Mouse (Mus musculus) kidney, adult 2 months (tissue): ENCODE data around the gene Ttc7b. TPM values are rescaled to one million over a fixed set of nuclear protein-coding genes. Genes with fewer than 3 reads are reported as not detected.

Experiments used
- DNase-seq: peaks from one replicate; pipeline ENCODE4 v3.0.0; 2021
- H3K27ac ChIP-seq: fragments of 200-500 bp; 2 replicates; pipeline ENCODE4 v1.5.1; 2012; ENCODE audit warnings: low read depth, low read length, control low read depth, inconsistent platforms; ENCODE audit not compliant: insufficient read depth
- H3K27me3 ChIP-seq: fragments of 200-500 bp; replicated peaks from 2 replicates; pipeline ENCODE4 v1.6.1; 2012; ENCODE audit warnings: mild to moderate bottlenecking, moderate library complexity, low read length, inconsistent platforms; ENCODE audit not compliant: control insufficient read depth, insufficient read depth
- H3K36me3 ChIP-seq: fragments of 200-500 bp; 2 replicates; pipeline ENCODE4 v1.6.1; 2012; ENCODE audit warnings: mild to moderate bottlenecking, moderate library complexity, low read length, inconsistent platforms; ENCODE audit not compliant: control insufficient read depth, insufficient read depth
- H3K4me1 ChIP-seq: fragments of 200-500 bp; 2 replicates; pipeline ENCODE4 v1.6.1; 2011; ENCODE audit warnings: low read length; ENCODE audit not compliant: control insufficient read depth, insufficient read depth
- H3K4me3 ChIP-seq: fragments of 200-500 bp; 2 replicates; pipeline ENCODE4 v1.5.1; 2011; ENCODE audit warnings: mild to moderate bottlenecking, low read depth, low read length, control low read depth; ENCODE audit not compliant: insufficient read depth
- CTCF ChIP-seq: fragments of 200-500 bp; conservative IDR thresholded peaks from 2 replicates; pipeline ENCODE4 v1.5.1; 2011; ENCODE audit warnings: low read depth, mild to moderate bottlenecking, control low read depth, low read length, moderate library complexity, mixed read lengths; ENCODE audit not compliant: insufficient read depth, insufficient read length
- POLR2A ChIP-seq: fragments of 200-500 bp; IDR thresholded peaks from one replicate; pipeline ENCODE4 v1.6.1; 2011; ENCODE audit warnings: low read depth, low read length, control low read depth
- WGBS: fragments of 180-500 bp; shearing (Covaris S2); methylation state at CpG from one replicate; pipeline ENCODE4 v1.1.7; 2018; 5-methylcytosine and 5-hydroxymethylcytosine counted together
- polyA plus RNA-seq: library from polyadenylated mRNA; depleted of rRNA; stranded (reverse); fragments of >200 nt; gene quantifications from 2 replicates; pipeline ENCODE4 v1.2.3, GENCODE M21; 2012

Gene Ttc7b
- polyA plus RNA-seq, 1 experiment = 42.1 TPM

DNA sequence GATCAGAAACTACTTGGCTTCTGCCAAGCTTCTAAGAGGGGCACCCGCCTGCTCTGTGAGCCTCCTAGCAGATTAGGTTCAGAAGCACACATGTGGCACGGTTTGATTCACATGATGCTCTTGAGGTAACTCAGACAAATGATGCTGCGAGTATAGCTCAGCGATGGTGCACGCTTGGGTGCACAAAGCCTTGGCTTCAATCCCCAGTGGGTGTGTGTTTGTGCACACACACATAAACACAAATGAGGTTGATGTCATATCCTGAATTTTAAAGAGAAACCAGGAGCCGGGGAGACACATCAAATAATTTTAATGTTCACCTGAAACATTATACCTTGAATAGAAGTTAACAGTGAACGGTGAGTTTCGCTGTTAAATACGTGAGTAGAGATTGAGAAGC, 6.6 kb upstream of the Ttc7b start:
- DNase-seq = peak; percentile 40
- TF ChIP-seq POLR2A (no peak), CTCF (no peak)
- no peak overlapping the region for H3K27ac ChIP-seq
- H3K36me3 ChIP-seq = no peaks in the 10 kb centered on the region
- 29% methylated on average over 9 of the region's 9 CpGs for WGBS
- H3K27me3 ChIP-seq = no peaks in the 10 kb centered on the region
- no peak overlapping the region for H3K4me3 ChIP-seq
- H3K4me1 ChIP-seq = 0 out of 2 replicates have a peak, but pooled peaks cover 3% of the 10 kb centered on the region

GRCm38 (mm10) chr12:100525939-100526338, 5.3 kb upstream of the Ttc7b start:
- Histone ChIP-seq H3K4me3 (no peak overlapping the region), H3K27ac (no peak overlapping the region), H3K27me3 (no peaks in the 10 kb centered on the region), H3K36me3 (no peaks in the 10 kb centered on the region), H3K4me1 (0 out of 2 replicates have a peak, but pooled peaks cover 3% of the 10 kb centered on the region)
- 45% methylated on average over 1 of the region's 1 CpGs for WGBS
- DNase-seq = no peak
- TF ChIP-seq POLR2A = no peak
- no peak for TF ChIP-seq CTCF

GRCm38 (mm10) chr12:100520077-100520793, 391 bp downstream of the Ttc7b start:
- TF ChIP-seq POLR2A (no peak), CTCF (no peak)
- Histone ChIP-seq H3K27ac (peak overlapping the region; percentile 47), H3K4me1 (peaks cover 26% of the 10 kb centered on the region), H3K36me3 (no peaks in the 10 kb centered on the region), H3K4me3 (peak overlapping the region; percentile 97), H3K27me3 (no peaks in the 10 kb centered on the region)
- DNase-seq = peak; percentile 62
- WGBS = 4% methylated on average over 76 of the region's 76 CpGs

DNA sequence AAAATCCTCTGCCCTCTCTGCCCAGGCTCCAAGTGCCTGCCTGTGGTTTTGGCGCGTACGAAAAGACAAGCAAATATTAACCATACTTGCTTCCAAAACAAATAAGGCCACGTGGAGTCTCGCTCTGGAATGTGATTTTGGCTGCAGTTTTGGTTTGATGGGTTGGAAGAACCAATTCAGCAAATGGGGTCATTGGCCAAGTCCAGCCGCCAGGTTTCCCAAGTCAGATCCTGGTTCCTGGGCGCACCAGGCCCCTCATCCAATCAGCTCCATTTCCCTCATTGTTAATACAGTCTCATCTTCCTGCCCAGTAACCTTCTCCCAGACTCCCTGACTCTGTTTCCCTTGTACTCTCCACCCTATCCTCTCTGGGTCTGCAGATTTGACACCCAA, 946 bp downstream of the Ttc7b start:
- Histone ChIP-seq H3K36me3 (no peaks in the 10 kb centered on the region), H3K27me3 (no peaks in the 10 kb centered on the region), H3K27ac (peak overlapping the region; percentile 47), H3K4me1 (peaks cover 28% of the 10 kb centered on the region), H3K4me3 (peak overlapping the region; percentile 97)
- peak; percentile 95 for DNase-seq
- WGBS = 12% methylated on average over 7 of the region's 7 CpGs
- TF ChIP-seq CTCF (no peak), POLR2A (no peak)

GRCm38 (mm10) chr12:100517371-100517770, 3.3 kb downstream of the Ttc7b start:
- Histone ChIP-seq H3K27me3 (no peaks in the 10 kb centered on the region), H3K4me1 (peaks cover 34% of the 10 kb centered on the region), H3K27ac (no peak overlapping the region), H3K4me3 (no peak overlapping the region), H3K36me3 (no peaks in the 10 kb centered on the region)
- 80% methylated on average over 9 of the region's 9 CpGs for WGBS
- TF ChIP-seq POLR2A = no peak
- no peak for DNase-seq

- DNase-seq = peak; percentile 88
- no peaks in the 10 kb centered on the region for H3K36me3 ChIP-seq
- peak overlapping the region; percentile 29; the same call in 1 of the 2 replicates for H3K27ac ChIP-seq
- H3K4me3 ChIP-seq = no peak overlapping the region
- peaks cover 36% of the 10 kb centered on the region for H3K4me1 ChIP-seq
- no peaks in the 10 kb centered on the region for H3K27me3 ChIP-seq
- 64% methylated on average over 1 of the region's 1 CpGs for WGBS
- TF ChIP-seq CTCF = no peak
- TF ChIP-seq POLR2A = no peak
Observed at GRCm38 (mm10) chr12:100516161-100516838, 4.3 kb downstream of the Ttc7b start.

DNA sequence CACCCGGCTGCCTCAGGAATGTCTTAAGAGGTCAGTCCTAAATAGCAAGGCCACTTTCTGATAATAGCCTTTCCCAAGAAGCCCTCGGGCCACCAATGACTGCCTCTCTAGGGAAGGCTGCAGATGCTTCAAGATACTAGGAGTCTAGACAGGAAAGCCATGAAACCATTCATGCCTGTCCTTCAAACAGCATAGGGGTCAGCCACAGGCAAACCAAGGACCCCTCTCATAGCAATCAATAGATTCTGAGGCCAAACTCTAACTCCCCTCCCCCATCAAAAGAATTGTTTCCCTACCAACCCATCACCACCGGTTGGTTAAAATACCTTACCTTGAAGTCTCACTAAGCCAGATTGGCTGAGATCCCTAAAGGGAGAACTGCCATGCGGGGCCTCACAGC, 5.1 kb downstream of the Ttc7b start:
- Histone ChIP-seq H3K27me3 (no peaks in the 10 kb centered on the region), H3K36me3 (no peaks in the 10 kb centered on the region), H3K4me3 (no peak overlapping the region), H3K4me1 (peaks cover 36% of the 10 kb centered on the region), H3K27ac (peak overlapping the region; percentile 18; the same call in 1 of the 2 replicates)
- WGBS = 74% methylated on average over 4 of the region's 4 CpGs
- TF ChIP-seq CTCF (no peak), POLR2A (no peak)
- DNase-seq = no peak
